In the genomic region with DNA sequence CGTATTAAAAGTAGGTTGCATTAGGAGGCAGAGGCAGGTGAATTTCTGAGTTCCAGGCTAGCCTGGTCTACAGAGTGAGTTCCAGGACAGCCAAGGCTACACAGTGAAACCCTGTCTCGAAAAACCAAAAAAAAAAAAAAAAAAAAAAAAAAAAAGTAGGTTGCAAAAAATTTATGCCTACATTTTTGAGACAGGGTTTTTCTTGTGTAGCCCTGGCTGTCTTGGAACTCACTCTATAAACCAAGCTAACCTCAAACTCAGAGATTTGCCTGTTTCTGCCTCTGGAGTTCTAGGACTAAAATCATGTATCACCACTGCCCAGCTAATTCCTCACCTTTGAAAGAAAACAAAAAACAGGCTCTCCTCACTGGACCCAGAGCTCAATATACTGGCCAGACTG, we compare ENCODE assay signal across 31 mouse cellular contexts. TPM values are rescaled to one million over a fixed set of nuclear protein-coding genes. Genes with fewer than 3 reads are reported as not detected.
"Had no signal": no experiment of that assay in that cellular context is flagged by ENCODE, and none has a peak within 500 bp of the region (broad histone marks: within the 10 kb centered on the region; RNA-seq: fewer than 3 reads in every experiment).

No protein-coding gene starts in this region.

RNA-seq across cellular contexts. Expression of gene Cd79a, which starts 1.4 kb away (rescaled TPM):
- total RNA-seq: common myeloid progenitor, adult 5-6 weeks; gastrocnemius, adult 2 months; granulocyte monocyte progenitor cell, adult 5-6 weeks had no signal
- polyA plus RNA-seq: forebrain, embryonic 14.5 days had no signal

RNA-seq across cellular contexts. Expression of gene Dmrtc2, which starts 25.9 kb away (rescaled TPM):
- total RNA-seq: common myeloid progenitor, adult 5-6 weeks; forebrain, postnatal 0 days; gastrocnemius, adult 18-20 months; gastrocnemius, adult 2 months; gastrocnemius, adult 8-10 months; gastrocnemius, postnatal 10 days; gastrocnemius, postnatal 14 days; gastrocnemius, postnatal 25 days; gastrocnemius, postnatal 36 days; gastrocnemius, postnatal 4 days; granulocyte monocyte progenitor cell, adult 5-6 weeks; heart, adult 18-20 months; heart, adult 2 months; heart, adult 8-10 months had no signal
- polyA plus RNA-seq: cortical plate, adult 2 months; embryonic facial prominence, embryonic 10.5 days; embryonic facial prominence, embryonic 11.5 days; embryonic facial prominence, embryonic 12.5 days; embryonic facial prominence, embryonic 13.5 days; embryonic facial prominence, embryonic 14.5 days; erythroblast, embryonic 14.5 days; forebrain, embryonic 10.5 days; forebrain, embryonic 11.5 days; forebrain, embryonic 12.5 days; forebrain, embryonic 14.5 days; forebrain, embryonic 15.5 days; forebrain, embryonic 16.5 days; frontal cortex, adult 2 months; heart, adult 2 months; heart, embryonic 10.5 days had no signal

RNA-seq across cellular contexts. Expression of gene Lypd4, which starts 26.0 kb away (rescaled TPM):
- total RNA-seq: common myeloid progenitor, adult 5-6 weeks; forebrain, postnatal 0 days; gastrocnemius, adult 18-20 months; gastrocnemius, adult 2 months; gastrocnemius, adult 8-10 months; gastrocnemius, postnatal 10 days; gastrocnemius, postnatal 14 days; gastrocnemius, postnatal 25 days; gastrocnemius, postnatal 36 days; gastrocnemius, postnatal 4 days; granulocyte monocyte progenitor cell, adult 5-6 weeks; heart, adult 18-20 months; heart, adult 2 months; heart, adult 8-10 months had no signal
- polyA plus RNA-seq: cortical plate, adult 2 months; embryonic facial prominence, embryonic 10.5 days; embryonic facial prominence, embryonic 11.5 days; embryonic facial prominence, embryonic 12.5 days; embryonic facial prominence, embryonic 13.5 days; embryonic facial prominence, embryonic 14.5 days; embryonic facial prominence, embryonic 15.5 days; erythroblast, embryonic 14.5 days; forebrain, embryonic 10.5 days; forebrain, embryonic 11.5 days; forebrain, embryonic 12.5 days; forebrain, embryonic 13.5 days; forebrain, embryonic 14.5 days; forebrain, embryonic 15.5 days; forebrain, embryonic 16.5 days; forebrain, postnatal 0 days; frontal cortex, adult 2 months; heart, embryonic 10.5 days had no signal
